Mouse (Mus musculus): ENCODE results near the gene Sh3pxd2b.

DNA sequence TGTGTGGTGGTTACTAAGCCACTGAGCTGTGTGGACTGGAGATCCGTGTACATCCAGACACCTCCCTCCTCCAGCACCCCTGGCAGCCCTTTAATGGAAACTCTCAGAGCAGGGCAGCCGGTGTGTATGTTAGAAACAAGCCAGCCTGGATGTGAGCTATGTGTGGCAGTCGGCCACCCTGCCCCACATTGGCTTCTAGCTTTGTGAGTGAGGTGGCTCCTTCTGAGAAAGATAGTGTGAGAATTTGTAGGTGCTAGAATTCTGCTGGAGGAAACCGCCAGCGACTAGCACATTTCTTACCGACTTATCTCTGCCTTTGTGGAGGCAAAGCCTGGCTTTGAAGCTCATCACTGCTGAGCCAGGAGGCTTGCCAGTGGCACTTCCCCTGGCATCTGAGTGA, 5.3 kb downstream of the Sh3pxd2b start:
- TF ChIP-seq GATA1 (IDR thresholded peaks at IDR 0.05; ENCODE audit: low read length) (no peak), TAL1 (IDR thresholded peaks at IDR 0.05; ENCODE audit: low read length) (no peak)

Data from erythroblast, embryonic 14.5 days (primary cell).